Mouse (Mus musculus) stomach, postnatal 0 days (tissue): ENCODE results near the gene Wdr90.

Experiments used
- CTCF ChIP-seq: IDR thresholded peaks from 2 replicates; pipeline ENCODE4 v1.5.1; 2016; ENCODE audit warnings: antibody characterized with exemption, low read depth, mild to moderate bottlenecking, moderate library complexity
- EP300 ChIP-seq: optimal IDR thresholded peaks from 2 replicates; pipeline ENCODE3; 2016; ENCODE audit warnings: antibody characterized with exemption

DNA sequence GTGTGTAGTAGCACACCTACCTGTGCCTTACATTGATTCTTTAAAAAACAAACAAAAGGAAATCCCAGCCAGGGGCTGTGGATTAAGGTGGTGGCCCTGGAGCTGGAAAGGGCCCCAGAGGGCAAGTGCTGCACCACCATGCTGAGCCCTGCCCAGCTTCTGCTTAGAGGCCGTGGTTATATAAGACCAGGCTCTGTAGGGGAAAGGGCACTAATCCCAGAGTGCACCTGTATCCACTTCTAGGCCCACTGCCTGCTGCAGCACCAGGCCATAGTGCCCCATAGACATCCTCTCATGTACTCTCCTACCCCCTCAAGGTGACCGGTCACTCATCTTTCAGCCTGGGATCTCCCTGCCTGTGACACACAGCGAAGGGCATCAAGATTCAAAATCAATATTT is 4.9 kb upstream of the Wdr90 start:
- TF ChIP-seq CTCF (no peak), EP300 (no peak)
